Mouse (Mus musculus) neural tube, embryonic 13.5 days (tissue): ENCODE measurements around the gene Baz1a. TPM values are rescaled to one million over a fixed set of nuclear protein-coding genes. Genes with fewer than 3 reads are reported as not detected.

Experiments
- ATAC-seq: fragments of 200-750 bp; cut with Nextera tagmentation; 2 replicates; pipeline ENCODE4 v1.8.0; 2017; ENCODE audit warnings: low read depth, mild to moderate bottlenecking, moderate TSS enrichment, moderate library complexity
- H3K27ac ChIP-seq: fragments of 300-500 bp; sonication (generic); replicated peaks from 2 replicates; pipeline ENCODE4 v1.5.1; 2015; ENCODE audit warnings: moderate library complexity, mild to moderate bottlenecking, inconsistent platforms
- H3K27me3 ChIP-seq: fragments of 300-500 bp; sonication (generic); 2 replicates; pipeline ENCODE4 v1.6.1; 2015; ENCODE audit warnings: mild to moderate bottlenecking, inconsistent platforms
- H3K36me3 ChIP-seq: fragments of 300-500 bp; sonication (generic); 2 replicates; pipeline ENCODE4 v1.6.1; 2015; ENCODE audit warnings: mild to moderate bottlenecking, inconsistent platforms
- H3K4me1 ChIP-seq: fragments of 300-500 bp; sonication (generic); replicated peaks from 2 replicates; pipeline ENCODE4 v1.6.1; 2015; ENCODE audit warnings: inconsistent platforms
- H3K4me2 ChIP-seq: fragments of 300-500 bp; sonication (generic); 2 replicates; pipeline ENCODE4 v1.6.1; 2015; ENCODE audit warnings: inconsistent platforms, mild to moderate bottlenecking, moderate library complexity
- H3K4me3 ChIP-seq: fragments of 300-500 bp; sonication (generic); 2 replicates; pipeline ENCODE4 v1.5.1; 2015; ENCODE audit warnings: mild to moderate bottlenecking, inconsistent platforms
- H3K9ac ChIP-seq: fragments of 300-500 bp; sonication (generic); 2 replicates; pipeline ENCODE4 v1.6.1; 2015; ENCODE audit warnings: moderate library complexity, mild to moderate bottlenecking, inconsistent platforms
- H3K9me3 ChIP-seq: fragments of 300-500 bp; sonication (generic); 2 replicates; pipeline ENCODE4 v1.6.1; 2016; ENCODE audit warnings: inconsistent platforms
- WGBS: fragments of 180-500 bp; shearing (Covaris S2); methylation state at CpG from one replicate; pipeline ENCODE4 v1.1.7; 2015; 5-methylcytosine and 5-hydroxymethylcytosine counted together
- polyA plus RNA-seq: library from polyadenylated mRNA; unstranded; fragments of >200 nt; fragmentation: Nextera tagmentation; extraction: Ambion mirVana; gene quantifications from 2 replicates; pipeline ENCODE4 v1.2.1, GENCODE M21; 2015

Baz1a gene
- 11.5 and 13.2 TPM in 2 replicates for polyA plus RNA-seq

- H3K9ac ChIP-seq: no peak within 1 kb of the TSS
- no peak for ATAC-seq
- WGBS: 91% methylated on average over 6 of the region's 6 CpGs
- peaks cover 4% of the 10 kb centered on the region; the same call in 1 of the 2 replicates for H3K4me1 ChIP-seq
- H3K27ac ChIP-seq: no peak within 1 kb of the TSS
- H3K4me3 ChIP-seq: no peak within 1 kb of the TSS
- no peaks in the 10 kb centered on the region for H3K9me3 ChIP-seq
- no peaks in the 10 kb centered on the region for H3K36me3 ChIP-seq
- no peaks in the 10 kb centered on the region for H3K27me3 ChIP-seq
- no peak within 1 kb of the TSS for H3K4me2 ChIP-seq
Measured at GRCm38 (mm10) chr12:55013626-55014398, at the start of gene Baz1a. Gene Baz1a (minus strand): TSS chr12:55014348.

- no peak for ATAC-seq
Measured at GRCm38 (mm10) chr12:55062141-55062540, 48.0 kb upstream of the Baz1a start.

GRCm38 (mm10) chr12:55061006-55061405 is 46.9 kb upstream of the Baz1a start:
- H3K36me3 ChIP-seq: 0 out of 2 replicates have a peak, but pooled peaks cover 22% of the 10 kb centered on the region
- H3K4me3 ChIP-seq: no peak overlapping the region
- no peak overlapping the region for H3K27ac ChIP-seq
- H3K9ac ChIP-seq: no peak overlapping the region
- H3K27me3 ChIP-seq: no peaks in the 10 kb centered on the region
- no peaks in the 10 kb centered on the region for H3K9me3 ChIP-seq
- H3K4me2 ChIP-seq: no peak overlapping the region
- WGBS: 83% methylated on average over 10 of the region's 10 CpGs
- no peak for ATAC-seq
- no peaks in the 10 kb centered on the region for H3K4me1 ChIP-seq

More at GRCm38 (mm10) chr12:55062141-55062540, 48.0 kb upstream of the Baz1a start:
- Histone ChIP-seq H3K4me3 (no peak overlapping the region), H3K27ac (no peak overlapping the region), H3K36me3 (0 out of 2 replicates have a peak, but pooled peaks cover 14% of the 10 kb centered on the region), H3K27me3 (no peaks in the 10 kb centered on the region), H3K9ac (no peak overlapping the region), H3K4me2 (no peak overlapping the region), H3K9me3 (no peaks in the 10 kb centered on the region), H3K4me1 (no peaks in the 10 kb centered on the region)
- WGBS: 92% methylated on average over 1 of the region's 1 CpGs

DNA sequence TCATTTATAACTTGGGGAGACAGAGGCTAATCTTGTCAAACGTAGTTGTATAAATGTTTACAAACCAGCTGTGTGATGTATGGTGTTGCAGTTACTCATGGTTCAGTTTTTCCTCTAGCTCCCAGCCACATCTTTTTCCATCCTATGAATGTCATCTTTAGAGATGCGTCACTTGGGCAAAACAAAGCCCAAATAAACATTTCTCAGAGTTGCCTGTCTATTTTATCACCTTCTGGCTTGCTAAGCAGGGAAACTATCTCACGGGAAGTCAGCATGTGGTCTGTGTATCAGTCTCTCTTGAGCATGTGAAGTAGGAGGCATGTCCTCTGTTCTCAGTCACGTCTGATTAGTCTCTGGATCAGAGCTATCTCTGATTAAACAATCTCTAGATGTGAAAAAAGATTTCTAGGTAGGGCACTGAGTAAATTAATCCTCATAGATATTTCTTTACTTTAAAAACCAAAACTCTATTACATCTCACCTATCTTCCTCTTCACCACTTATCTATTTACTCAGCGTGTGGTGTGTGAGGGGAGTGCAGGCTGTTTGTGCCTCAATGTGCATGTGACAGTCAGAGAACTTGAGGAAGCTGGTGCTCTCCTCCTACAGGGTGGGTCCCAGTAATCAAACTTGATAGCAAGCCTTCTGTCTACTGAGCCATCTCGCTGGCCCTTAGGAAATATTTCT is 46.2 kb upstream of the Baz1a start:
- no peak overlapping the region for H3K9ac ChIP-seq
- H3K36me3 ChIP-seq: 0 out of 2 replicates have a peak, but pooled peaks cover 22% of the 10 kb centered on the region
- H3K4me1 ChIP-seq: no peaks in the 10 kb centered on the region
- H3K4me3 ChIP-seq: no peak overlapping the region
- no peak overlapping the region for H3K27ac ChIP-seq
- 83% methylated on average over 6 of the region's 6 CpGs for WGBS
- no peak overlapping the region for H3K4me2 ChIP-seq
- no peak for ATAC-seq
- H3K27me3 ChIP-seq: no peaks in the 10 kb centered on the region
- H3K9me3 ChIP-seq: no peaks in the 10 kb centered on the region

DNA sequence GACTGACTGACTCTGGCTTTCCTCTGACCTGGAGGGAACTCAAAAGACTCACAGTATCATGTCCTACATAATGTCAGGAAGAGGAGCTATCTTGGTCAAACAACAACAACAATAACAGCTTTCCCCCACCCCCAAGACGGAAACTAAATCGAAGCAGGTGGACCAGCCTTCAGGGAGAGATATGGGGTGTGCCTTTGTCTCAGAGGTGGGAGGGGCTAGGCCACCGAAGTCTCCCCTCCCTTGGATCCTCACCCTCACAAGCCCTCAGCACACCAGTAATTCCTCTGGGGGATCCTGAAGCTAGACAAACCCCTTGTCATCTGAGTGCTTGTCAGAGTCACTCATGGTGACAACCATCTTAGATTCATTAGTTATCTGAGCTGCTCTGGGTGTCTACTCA is 45.7 kb upstream of the Baz1a start:
- no peaks in the 10 kb centered on the region for H3K9me3 ChIP-seq
- no peaks in the 10 kb centered on the region for H3K27me3 ChIP-seq
- 81% methylated on average over 3 of the region's 3 CpGs for WGBS
- no peak overlapping the region for H3K27ac ChIP-seq
- H3K9ac ChIP-seq: no peak overlapping the region
- ATAC-seq: no peak
- no peak overlapping the region for H3K4me3 ChIP-seq
- 0 out of 2 replicates have a peak, but pooled peaks cover 22% of the 10 kb centered on the region for H3K36me3 ChIP-seq
- H3K4me2 ChIP-seq: no peak overlapping the region
- no peaks in the 10 kb centered on the region for H3K4me1 ChIP-seq

DNA sequence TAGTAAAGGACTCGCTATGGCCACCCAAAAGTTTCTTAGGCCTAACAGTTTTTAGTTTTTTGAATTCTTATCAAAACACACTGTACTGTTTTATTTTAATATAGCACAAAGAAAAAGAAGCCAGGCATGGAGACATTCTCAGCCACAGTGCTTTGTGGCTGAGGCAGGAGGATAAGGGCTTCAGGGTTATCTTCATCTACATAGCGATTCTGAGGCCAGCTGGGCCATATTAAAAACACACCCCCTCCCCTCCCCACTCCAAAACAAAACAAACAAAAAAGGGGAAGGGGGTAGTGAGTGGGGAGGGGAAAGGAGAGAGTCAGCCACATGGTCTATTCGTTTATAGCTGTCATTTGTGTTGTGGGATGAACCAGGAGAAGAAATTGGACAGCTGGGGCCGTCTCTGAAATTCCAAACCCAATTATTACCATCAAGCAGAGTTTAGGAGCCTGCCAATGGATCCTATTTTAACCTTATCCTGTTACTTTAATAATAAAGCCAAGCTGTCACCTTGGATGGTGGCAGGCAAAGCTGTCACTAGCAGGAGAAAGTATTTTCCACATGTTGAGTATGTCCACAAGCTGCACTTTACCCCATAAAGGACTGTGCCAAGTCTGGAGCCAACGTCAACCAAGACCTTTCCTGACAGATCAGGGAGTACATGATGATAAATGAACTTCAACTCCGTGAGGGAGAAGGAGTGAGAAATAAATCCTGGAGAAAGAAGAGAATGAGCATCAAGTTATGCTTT is 44.9 kb upstream of the Baz1a start:
- Histone ChIP-seq H3K4me1 (no peaks in the 10 kb centered on the region), H3K36me3 (0 out of 2 replicates have a peak, but pooled peaks cover 22% of the 10 kb centered on the region), H3K4me2 (no peak overlapping the region), H3K9me3 (no peaks in the 10 kb centered on the region), H3K27ac (no peak overlapping the region), H3K27me3 (no peaks in the 10 kb centered on the region), H3K9ac (no peak overlapping the region), H3K4me3 (no peak overlapping the region)
- ATAC-seq: no peak
- 69% methylated on average over 6 of the region's 6 CpGs for WGBS

GRCm38 (mm10) chr12:55056703-55057102 is 42.6 kb upstream of the Baz1a start:
- no peak overlapping the region for H3K27ac ChIP-seq
- H3K4me1 ChIP-seq: no peaks in the 10 kb centered on the region
- no peak overlapping the region for H3K4me2 ChIP-seq
- WGBS: 78% methylated on average over 2 of the region's 2 CpGs
- H3K9me3 ChIP-seq: no peaks in the 10 kb centered on the region
- H3K27me3 ChIP-seq: no peaks in the 10 kb centered on the region
- H3K9ac ChIP-seq: no peak overlapping the region
- no peak for ATAC-seq
- H3K36me3 ChIP-seq: 0 out of 2 replicates have a peak, but pooled peaks cover 27% of the 10 kb centered on the region
- no peak overlapping the region for H3K4me3 ChIP-seq

DNA sequence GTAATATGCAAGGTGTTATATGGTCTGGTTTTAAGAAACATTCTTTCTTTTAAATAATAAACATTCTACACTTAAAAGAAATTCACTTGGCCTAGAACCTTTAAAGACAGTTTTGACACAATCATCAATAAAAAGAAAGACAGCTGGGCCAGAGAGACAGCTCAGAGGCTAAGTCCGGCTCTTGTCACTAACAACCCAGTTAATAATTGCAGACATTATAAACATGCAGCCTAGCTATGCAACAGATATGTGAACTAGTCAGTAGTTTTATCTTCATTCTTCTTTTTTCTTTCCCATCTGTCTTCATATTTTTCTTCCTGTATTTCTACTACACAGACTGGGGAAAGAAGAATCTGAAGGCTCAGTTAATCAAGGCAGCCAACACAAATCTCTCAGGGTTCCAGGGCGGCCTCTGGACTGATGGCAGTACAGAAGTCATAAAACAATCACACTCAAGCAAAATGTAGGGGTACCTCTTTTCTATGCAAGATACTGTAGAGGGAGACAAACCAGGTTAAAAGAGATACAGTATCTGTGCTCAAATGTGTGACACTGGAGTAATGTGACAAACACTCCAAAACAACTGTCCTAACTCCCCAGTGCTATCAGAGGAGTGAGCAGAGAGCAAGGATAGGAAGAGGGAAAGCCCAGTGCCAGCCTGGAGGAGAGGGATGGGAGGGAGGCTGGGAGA is 40.5 kb upstream of the Baz1a start:
- Histone ChIP-seq H3K4me2 (no peak overlapping the region), H3K9me3 (no peaks in the 10 kb centered on the region), H3K27me3 (no peaks in the 10 kb centered on the region), H3K9ac (no peak overlapping the region), H3K36me3 (0 out of 2 replicates have a peak, but pooled peaks cover 27% of the 10 kb centered on the region), H3K27ac (no peak overlapping the region), H3K4me3 (no peak overlapping the region), H3K4me1 (no peaks in the 10 kb centered on the region)
- ATAC-seq: no peak
- WGBS: 71% methylated on average over 2 of the region's 2 CpGs

DNA sequence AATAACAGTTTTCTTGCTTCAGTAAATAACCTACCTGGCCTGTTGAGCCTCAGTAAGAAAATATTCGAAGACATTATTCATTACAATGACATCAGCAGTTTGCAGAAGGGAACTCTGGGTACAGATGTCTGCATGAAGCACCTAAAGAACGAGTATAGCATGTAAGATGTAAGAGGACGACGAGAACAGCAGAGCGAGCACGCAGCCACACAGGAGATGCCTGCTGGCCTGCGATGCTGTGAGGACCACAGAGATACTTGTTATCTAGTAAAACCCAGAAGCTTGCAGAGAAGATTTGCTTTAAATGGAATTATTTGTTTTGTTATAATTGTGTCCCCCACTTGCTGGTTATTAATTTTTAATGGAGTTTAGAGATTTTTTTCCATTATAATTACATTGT is 39.1 kb upstream of the Baz1a start:
- 0 out of 2 replicates have a peak, but pooled peaks cover 24% of the 10 kb centered on the region for H3K36me3 ChIP-seq
- WGBS: 87% methylated on average over 7 of the region's 7 CpGs
- no peak for ATAC-seq
- no peaks in the 10 kb centered on the region for H3K9me3 ChIP-seq
- H3K4me2 ChIP-seq: no peak overlapping the region
- no peak overlapping the region for H3K27ac ChIP-seq
- H3K4me1 ChIP-seq: no peaks in the 10 kb centered on the region
- H3K27me3 ChIP-seq: no peaks in the 10 kb centered on the region
- H3K4me3 ChIP-seq: no peak overlapping the region
- H3K9ac ChIP-seq: no peak overlapping the region

- no peak for ATAC-seq
- H3K4me1 ChIP-seq: no peaks in the 10 kb centered on the region
- WGBS: 92% methylated on average over 8 of the region's 8 CpGs
- no peak overlapping the region for H3K27ac ChIP-seq
- no peaks in the 10 kb centered on the region for H3K9me3 ChIP-seq
- H3K9ac ChIP-seq: no peak overlapping the region
- H3K4me3 ChIP-seq: no peak overlapping the region
- peaks cover 22% of the 10 kb centered on the region; the same call in 1 of the 2 replicates for H3K36me3 ChIP-seq
- H3K4me2 ChIP-seq: no peak overlapping the region
- no peaks in the 10 kb centered on the region for H3K27me3 ChIP-seq
Measured at GRCm38 (mm10) chr12:55051210-55052173, 37.3 kb upstream of the Baz1a start.
